Mouse (Mus musculus) thymus, adult 2 months (tissue): ENCODE results near the gene Fbxl14.

Experiments used
- CTCF ChIP-seq: fragments of 200-500 bp; IDR thresholded peaks from 2 replicates; pipeline ENCODE4 v1.5.1; 2012; ENCODE audit warnings: mild to moderate bottlenecking, control low read depth, low read length, moderate library complexity, borderline replicate concordance; ENCODE audit not compliant: control insufficient read depth, poor library complexity, insufficient read depth; ENCODE audit errors: extremely low read depth
- POLR2A ChIP-seq: fragments of 200-500 bp; IDR thresholded peaks from 2 replicates; pipeline ENCODE4 v1.6.1; 2012; ENCODE audit warnings: mild to moderate bottlenecking, low read length, control low read depth, moderate library complexity; ENCODE audit not compliant: control insufficient read depth, poor library complexity, insufficient read depth; ENCODE audit errors: extremely low read depth

DNA sequence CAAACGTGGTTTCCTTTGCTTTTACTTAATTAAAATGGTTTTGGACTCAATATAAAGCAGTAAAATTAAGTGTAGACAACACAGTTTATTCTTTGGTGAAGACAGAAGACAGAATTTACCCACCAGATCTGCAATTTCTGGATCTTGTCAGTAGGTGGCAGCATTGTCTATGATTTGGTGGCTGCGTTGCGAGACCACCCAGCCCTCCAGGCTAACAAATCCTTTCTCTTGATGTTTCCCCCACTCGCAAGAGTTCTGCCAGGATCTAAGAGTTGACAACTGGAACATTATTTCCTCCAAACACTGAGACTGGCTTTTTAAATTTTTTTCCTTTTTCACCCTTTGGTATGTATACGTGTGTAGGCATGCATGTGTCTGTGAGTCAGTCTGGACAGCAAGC is 10.3 kb downstream of the Fbxl14 start:
- TF ChIP-seq CTCF (no peak), POLR2A (no peak)
